Mouse (Mus musculus) forebrain, embryonic 16.5 days (tissue): ENCODE data around the gene Eif4g1. TPM values are rescaled to one million over a fixed set of nuclear protein-coding genes. Genes with fewer than 3 reads are reported as not detected.

Experiments used
- ATAC-seq: fragments of 200-750 bp; cut with Nextera tagmentation; 2 replicates; pipeline ENCODE4 v1.8.0; 2017; ENCODE audit warnings: mild to moderate bottlenecking, moderate library complexity
- H3K27ac ChIP-seq: fragments of 300-500 bp; sonication (generic); 2 replicates; pipeline ENCODE4 v1.5.1; 2014; ENCODE audit warnings: low read length, control low read depth
- H3K27me3 ChIP-seq: fragments of 300-500 bp; sonication (generic); replicated peaks from 2 replicates; pipeline ENCODE4 v1.6.1; 2014; ENCODE audit warnings: low read length; ENCODE audit not compliant: control insufficient read depth, insufficient read depth
- H3K36me3 ChIP-seq: fragments of 300-500 bp; sonication (generic); 2 replicates; pipeline ENCODE4 v1.6.1; 2014; ENCODE audit not compliant: control insufficient read depth, insufficient read depth
- H3K4me1 ChIP-seq: fragments of 300-500 bp; sonication (generic); replicated peaks from 2 replicates; pipeline ENCODE4 v1.6.1; 2014; ENCODE audit warnings: low read length; ENCODE audit not compliant: control insufficient read depth, insufficient read depth
- H3K4me2 ChIP-seq: fragments of 300-500 bp; sonication (generic); 2 replicates; pipeline ENCODE4 v1.6.1; 2014; ENCODE audit warnings: mild to moderate bottlenecking, low read length, control low read depth
- H3K4me3 ChIP-seq: fragments of 300-500 bp; sonication (generic); replicated peaks from 2 replicates; pipeline ENCODE4 v1.5.1; 2014; ENCODE audit warnings: mild to moderate bottlenecking, low read length, control low read depth
- H3K9ac ChIP-seq: fragments of 300-500 bp; sonication (generic); replicated peaks from 2 replicates; pipeline ENCODE4 v1.6.1; 2014; ENCODE audit warnings: low read depth, low read length, control low read depth
- H3K9me3 ChIP-seq: fragments of 300-500 bp; sonication (generic); 2 replicates; pipeline ENCODE4 v1.6.1; 2016; ENCODE audit warnings: low read length; ENCODE audit not compliant: control insufficient read depth
- WGBS: fragments of 180-500 bp; shearing (Covaris S2); extraction: QIAGEN DNeasy Blood & Tissue Kit; methylation state at CpG from one replicate; pipeline ENCODE4 v1.1.7; 2014; 5-methylcytosine and 5-hydroxymethylcytosine counted together
- polyA plus RNA-seq: library from polyadenylated mRNA; unstranded; fragments of >200 nt; fragmentation: Nextera tagmentation; extraction: Ambion mirVana; gene quantifications from 2 replicates; pipeline ENCODE4 v1.2.1, GENCODE M21; 2015

The Eif4g1 gene
- polyA plus RNA-seq, 1 experiment from 2014 or later = 142 TPM

DNA sequence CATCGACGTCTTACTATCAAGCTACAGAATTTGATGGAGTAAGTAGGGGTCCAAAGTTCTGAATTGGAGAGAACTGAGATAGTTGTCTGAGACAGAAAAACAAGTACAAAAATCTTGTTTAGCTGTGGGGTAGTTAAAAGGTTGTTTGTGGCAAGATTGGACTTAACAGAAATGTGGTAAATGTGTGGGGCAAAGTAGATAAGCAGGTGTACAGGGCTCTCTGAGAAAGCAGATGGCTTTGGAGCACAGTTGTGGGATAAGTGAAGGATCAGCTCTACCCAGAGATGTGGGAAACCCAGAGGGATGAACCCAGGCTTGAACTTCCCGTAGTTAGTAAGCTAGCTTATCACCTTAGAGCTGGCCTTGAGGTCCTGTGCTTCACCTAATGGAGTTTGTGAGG is 22.7 kb downstream of the Eif4g1 start:
- H3K4me1 ChIP-seq = peaks cover 25% of the 10 kb centered on the region
- H3K9ac ChIP-seq = no peak overlapping the region
- H3K27ac ChIP-seq = no peak overlapping the region
- H3K36me3 ChIP-seq = peaks cover 50% of the 10 kb centered on the region
- no peaks in the 10 kb centered on the region for H3K9me3 ChIP-seq
- no peaks in the 10 kb centered on the region for H3K27me3 ChIP-seq
- WGBS = 93% methylated on average over 3 of the region's 3 CpGs
- no peak for ATAC-seq
- H3K4me3 ChIP-seq = no peak overlapping the region
- H3K4me2 ChIP-seq = no peak overlapping the region

DNA sequence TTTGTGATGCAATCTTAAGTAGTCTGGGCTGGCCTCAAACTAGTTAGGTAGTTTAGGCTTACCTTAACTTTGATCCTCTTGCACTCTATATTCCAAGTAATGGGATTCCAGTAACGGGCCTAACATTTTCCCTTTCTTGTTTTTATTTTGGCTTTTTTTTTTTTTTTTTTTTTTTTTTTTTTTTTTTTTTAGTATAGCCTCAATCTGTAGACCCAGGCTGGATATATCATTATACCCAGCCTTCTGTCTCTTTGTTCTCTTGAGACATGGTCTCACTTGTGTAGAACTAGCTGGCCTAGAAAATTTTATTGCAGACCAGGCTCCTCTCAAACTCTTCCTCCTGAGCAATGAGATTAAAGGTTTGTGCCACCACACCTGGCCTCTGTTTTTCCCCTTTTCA is 23.5 kb downstream of the Eif4g1 start:
- Histone ChIP-seq H3K4me2 (no peak overlapping the region), H3K4me3 (no peak overlapping the region), H3K27me3 (no peaks in the 10 kb centered on the region), H3K9me3 (no peaks in the 10 kb centered on the region), H3K9ac (no peak overlapping the region), H3K36me3 (peaks cover 41% of the 10 kb centered on the region), H3K27ac (no peak overlapping the region), H3K4me1 (peaks cover 31% of the 10 kb centered on the region)
- 75% methylated on average over 1 of the region's 1 CpGs for WGBS
- ATAC-seq = no peak

DNA sequence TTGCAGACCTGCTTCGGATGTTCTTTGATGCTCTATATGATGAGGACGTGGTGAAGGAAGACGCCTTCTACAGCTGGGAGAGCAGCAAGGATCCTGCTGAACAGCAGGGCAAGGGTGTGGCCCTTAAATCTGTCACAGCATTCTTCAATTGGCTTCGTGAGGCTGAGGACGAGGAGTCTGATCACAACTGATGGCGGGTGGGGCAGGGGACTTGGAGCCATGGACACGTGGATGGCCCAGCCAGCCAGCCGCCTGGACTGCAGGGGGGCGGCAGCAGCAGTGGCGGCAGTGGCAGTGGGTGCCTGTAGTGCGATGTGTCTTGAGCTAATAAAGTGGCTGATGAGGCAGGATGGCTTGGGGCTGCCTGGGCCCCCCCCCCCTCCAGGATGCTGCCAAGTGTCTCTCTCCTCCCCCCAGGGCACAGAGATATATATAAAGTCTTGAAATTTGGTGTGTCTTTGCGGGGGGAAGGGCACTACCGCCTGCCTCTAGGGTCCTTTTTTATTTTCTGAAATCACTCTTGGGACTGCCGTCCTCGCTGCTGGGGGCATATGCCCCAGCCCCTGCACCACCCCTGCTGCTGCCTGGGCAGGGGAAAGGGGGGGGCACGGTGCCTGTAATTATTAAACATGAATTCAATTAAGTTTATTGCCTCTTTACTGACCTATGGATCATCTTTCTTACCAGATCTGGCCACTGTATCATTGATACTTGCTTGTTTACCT is 24.3 kb downstream of the Eif4g1 start:
- peaks cover 34% of the 10 kb centered on the region for H3K36me3 ChIP-seq
- peak overlapping the region; percentile 92; the same call in 1 of the 2 replicates for H3K9ac ChIP-seq
- 54% methylated on average over 16 of the region's 16 CpGs for WGBS
- peaks cover 33% of the 10 kb centered on the region for H3K4me1 ChIP-seq
- peak overlapping the region; percentile 97 for H3K27ac ChIP-seq
- H3K27me3 ChIP-seq = no peaks in the 10 kb centered on the region
- peak overlapping the region; percentile 79; the same call in 1 of the 2 replicates for H3K4me3 ChIP-seq
- H3K4me2 ChIP-seq = peak overlapping the region; percentile 82
- H3K9me3 ChIP-seq = no peaks in the 10 kb centered on the region
- ATAC-seq = no peak

GRCm38 (mm10) chr16:20693111-20693701 is 25.1 kb downstream of the Eif4g1 start, which contains the start of gene Fam131a:
TSS of gene Fam131a (plus strand) at chr16:20693241.
- WGBS = under 1% methylated on average over 37 of the region's 37 CpGs
- peak within 1 kb of the TSS; percentile 92 for H3K9ac ChIP-seq

GRCm38 (mm10) chr16:20694781-20695180 is 26.7 kb downstream of the Eif4g1 start:
- 57% methylated on average over 8 of the region's 8 CpGs for WGBS
- H3K9me3 ChIP-seq = no peaks in the 10 kb centered on the region
- no peaks in the 10 kb centered on the region for H3K27me3 ChIP-seq
- peak overlapping the region; percentile 50 for H3K4me3 ChIP-seq
- peaks cover 21% of the 10 kb centered on the region for H3K36me3 ChIP-seq
- no peak for ATAC-seq
- peak overlapping the region; percentile 79 for H3K4me2 ChIP-seq
- peak overlapping the region; percentile 86 for H3K27ac ChIP-seq
- H3K4me1 ChIP-seq = peaks cover 33% of the 10 kb centered on the region
- 0 out of 2 replicates have a peak overlapping the region, but pooled peaks have one; percentile 4 for H3K9ac ChIP-seq

More at GRCm38 (mm10) chr16:20693111-20693701, 25.1 kb downstream of the Eif4g1 start, which contains the start of gene Fam131a:
- H3K27ac ChIP-seq = peak within 1 kb of the TSS; percentile 97
- peaks cover 29% of the 10 kb centered on the region for H3K36me3 ChIP-seq
- H3K4me2 ChIP-seq = peak within 1 kb of the TSS; percentile 82
- H3K9me3 ChIP-seq = no peaks in the 10 kb centered on the region
- H3K4me1 ChIP-seq = peaks cover 33% of the 10 kb centered on the region
- ATAC-seq = peak; percentile 94
- H3K4me3 ChIP-seq = peak within 1 kb of the TSS; percentile 79
- no peaks in the 10 kb centered on the region for H3K27me3 ChIP-seq

DNA sequence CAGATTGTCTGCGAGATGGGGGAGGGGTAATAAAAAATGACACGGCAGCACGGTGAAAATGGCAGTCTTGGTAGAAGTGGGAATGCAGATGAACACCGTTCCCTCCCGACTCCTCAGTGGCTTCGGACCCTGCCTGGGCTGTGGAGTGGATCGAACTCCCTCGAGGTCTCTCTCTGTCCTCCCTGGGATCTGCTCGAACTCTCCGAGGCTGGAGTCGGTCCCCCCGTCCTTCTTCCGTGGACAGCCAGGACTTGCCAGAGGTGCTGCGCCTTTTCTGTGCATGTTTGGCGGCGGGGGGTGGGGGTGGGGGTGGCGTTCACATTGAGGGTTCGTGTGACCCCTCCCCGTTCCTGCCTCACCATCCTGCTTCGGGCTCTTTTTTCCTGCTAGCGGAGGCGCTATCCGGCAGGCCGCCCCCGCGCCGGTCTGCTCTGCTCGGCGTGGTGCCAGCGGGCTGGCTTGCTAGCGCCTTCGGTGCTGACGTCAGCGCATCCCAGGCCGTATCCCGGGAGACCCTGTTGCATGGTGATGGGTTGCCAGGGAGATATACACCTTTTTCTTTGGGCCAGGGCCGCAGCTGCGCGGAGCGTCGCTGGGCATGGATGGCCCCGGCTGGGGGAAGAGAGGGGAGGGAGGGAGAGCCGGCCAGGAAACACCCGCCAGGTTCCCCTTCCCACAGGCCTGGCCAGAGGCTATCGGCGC is 27.7 kb downstream of the Eif4g1 start:
- peaks cover 13% of the 10 kb centered on the region for H3K36me3 ChIP-seq
- H3K9ac ChIP-seq = peak overlapping the region; percentile 70
- peaks cover 33% of the 10 kb centered on the region for H3K4me1 ChIP-seq
- peak overlapping the region; percentile 86 for H3K27ac ChIP-seq
- under 1% methylated on average over 46 of the region's 46 CpGs for WGBS
- H3K9me3 ChIP-seq = no peaks in the 10 kb centered on the region
- no peaks in the 10 kb centered on the region for H3K27me3 ChIP-seq
- peak; percentile 77 for ATAC-seq
- H3K4me3 ChIP-seq = peak overlapping the region; percentile 50
- peak overlapping the region; percentile 79 for H3K4me2 ChIP-seq

DNA sequence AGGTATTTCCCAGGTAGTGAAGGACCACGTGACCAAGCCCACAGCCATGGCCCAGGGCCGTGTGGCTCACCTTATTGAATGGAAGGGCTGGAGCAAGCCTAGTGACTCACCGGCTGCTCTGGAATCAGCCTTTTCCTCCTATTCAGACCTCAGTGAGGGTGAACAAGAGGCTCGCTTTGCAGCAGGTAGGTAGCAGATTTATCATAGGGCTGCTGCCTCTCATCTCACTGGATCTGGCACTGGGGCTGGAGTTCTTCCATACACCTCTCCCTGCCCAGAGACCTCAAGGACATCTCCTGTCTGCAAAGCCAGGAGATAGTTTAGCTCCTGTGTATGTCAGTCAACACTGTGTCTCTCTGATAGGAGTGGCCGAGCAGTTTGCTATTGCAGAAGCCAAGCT is 31.2 kb downstream of the Eif4g1 start:
- Histone ChIP-seq H3K27me3 (no peaks in the 10 kb centered on the region), H3K4me1 (peaks cover 32% of the 10 kb centered on the region), H3K9ac (no peak overlapping the region), H3K27ac (no peak overlapping the region), H3K9me3 (no peaks in the 10 kb centered on the region), H3K4me2 (no peak overlapping the region), H3K36me3 (peaks cover 9% of the 10 kb centered on the region; the same call in 1 of the 2 replicates), H3K4me3 (no peak overlapping the region)
- 83% methylated on average over 5 of the region's 5 CpGs for WGBS
- ATAC-seq = no peak

- Histone ChIP-seq H3K4me2 (no peak overlapping the region), H3K4me3 (no peak overlapping the region), H3K9ac (no peak overlapping the region), H3K9me3 (no peaks in the 10 kb centered on the region), H3K4me1 (peaks cover 24% of the 10 kb centered on the region), H3K27me3 (no peaks in the 10 kb centered on the region), H3K36me3 (peaks cover 9% of the 10 kb centered on the region; the same call in 1 of the 2 replicates), H3K27ac (no peak overlapping the region)
- WGBS = 37% methylated on average over 5 of the region's 5 CpGs
- ATAC-seq = no peak
These were observed 31.9 kb downstream of the Eif4g1 start for GRCm38 (mm10) chr16:20700036-20700435.

DNA sequence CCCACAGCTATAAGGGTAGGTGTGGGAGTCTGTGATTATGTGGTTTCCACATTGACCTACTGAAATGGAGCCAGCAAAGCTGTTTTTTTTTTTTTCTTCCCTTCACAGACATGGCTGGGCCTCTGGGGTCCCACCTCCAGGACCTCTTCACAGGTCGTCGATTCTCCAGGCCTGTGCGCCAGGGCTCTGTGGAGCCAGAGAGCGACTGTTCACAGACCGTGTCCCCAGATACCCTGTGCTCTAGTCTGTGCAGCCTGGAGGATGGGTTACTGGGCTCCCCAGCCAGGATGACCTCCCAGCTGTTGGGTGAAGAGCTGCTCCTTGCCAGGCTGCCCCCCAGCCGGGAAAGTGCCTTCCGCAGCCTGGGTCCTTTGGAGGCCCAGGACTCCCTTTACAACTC is 33.2 kb downstream of the Eif4g1 start:
- peaks cover 14% of the 10 kb centered on the region for H3K4me1 ChIP-seq
- 48% methylated on average over 7 of the region's 7 CpGs for WGBS
- H3K27me3 ChIP-seq = no peaks in the 10 kb centered on the region
- H3K9me3 ChIP-seq = no peaks in the 10 kb centered on the region
- no peak overlapping the region for H3K27ac ChIP-seq
- peaks cover 9% of the 10 kb centered on the region; the same call in 1 of the 2 replicates for H3K36me3 ChIP-seq
- no peak overlapping the region for H3K9ac ChIP-seq
- no peak; the same call in 1 of the 2 replicates for ATAC-seq
- H3K4me2 ChIP-seq = no peak overlapping the region
- no peak overlapping the region for H3K4me3 ChIP-seq
